Mouse (Mus musculus) heart, postnatal 36 days (tissue): ENCODE results near the gene Fbxo24. TPM values are rescaled to one million over a fixed set of nuclear protein-coding genes. Genes with fewer than 3 reads are reported as not detected.

ENCODE experiments used
- DNase-seq, 2 experiments: peaks; one replicate each; pipeline ENCODE4 v3.0.0; 2021 to 2022
- intact Hi-C: fragments of 180-260 bp; cut with DNase I; formaldehyde crosslinking; loops from one replicate; pipeline ENCODE4 v1.15.1; 2025
- total RNA-seq, 2 experiments: library from RNA; stranded (reverse); gene quantifications; 2 replicates each; pipeline ENCODE4 v1.2.3; 2021

The Fbxo24 gene
- total RNA-seq, 2 experiments from 2014 or later = 0.16 to 0.31 TPM

DNA sequence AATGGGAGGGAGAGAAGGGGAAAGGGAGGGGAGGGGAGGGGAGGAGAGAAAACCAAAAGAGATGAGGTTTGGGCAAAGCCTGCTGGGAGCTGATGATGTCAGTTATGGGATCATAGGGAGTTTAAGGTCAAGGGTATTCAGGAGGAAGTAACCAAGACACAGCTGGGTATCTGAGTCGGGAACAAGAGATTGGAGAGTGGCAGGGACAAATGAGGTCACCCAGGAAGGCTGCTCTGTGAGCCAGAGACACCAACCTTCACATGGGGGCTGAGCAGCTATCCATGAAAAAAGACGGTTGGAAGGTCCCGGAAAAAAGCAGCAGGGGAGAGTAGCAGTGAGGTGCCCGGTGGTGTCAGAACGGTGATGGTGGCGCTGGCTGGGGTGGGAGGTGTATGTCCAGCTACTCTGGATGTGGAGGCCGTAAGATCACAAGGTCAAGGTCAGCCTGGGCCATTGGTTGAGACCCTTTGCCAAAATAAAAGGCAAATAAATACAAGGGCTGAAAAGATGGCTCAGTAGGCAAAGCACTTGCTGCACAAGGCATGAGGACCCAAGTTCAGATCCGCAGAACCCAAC is 60.5 kb downstream of the Fbxo24 start:
- no peak for DNase-seq
- intact Hi-C loops = no loop called here

DNA sequence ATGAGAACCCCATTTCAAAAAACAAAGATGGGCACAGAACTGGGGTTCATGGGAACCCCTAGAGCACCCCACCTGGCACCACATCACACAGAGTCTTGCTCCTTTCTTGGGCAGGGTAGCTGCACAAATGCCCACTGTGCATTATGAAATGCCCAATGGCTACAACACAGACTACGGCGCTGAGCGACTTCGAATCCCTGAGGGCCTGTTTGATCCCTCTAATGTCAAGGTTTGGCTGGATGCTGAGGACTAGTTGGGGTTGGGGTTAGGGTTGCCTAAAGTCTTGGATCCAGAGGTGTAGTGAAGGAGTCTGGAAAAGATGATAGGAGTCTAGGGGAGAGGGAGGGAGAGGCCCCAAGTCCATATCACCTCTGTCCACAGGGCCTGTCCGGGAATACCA is 62.4 kb downstream of the Fbxo24 start:
- no peak for DNase-seq
- intact Hi-C loops = no loop called here

DNA sequence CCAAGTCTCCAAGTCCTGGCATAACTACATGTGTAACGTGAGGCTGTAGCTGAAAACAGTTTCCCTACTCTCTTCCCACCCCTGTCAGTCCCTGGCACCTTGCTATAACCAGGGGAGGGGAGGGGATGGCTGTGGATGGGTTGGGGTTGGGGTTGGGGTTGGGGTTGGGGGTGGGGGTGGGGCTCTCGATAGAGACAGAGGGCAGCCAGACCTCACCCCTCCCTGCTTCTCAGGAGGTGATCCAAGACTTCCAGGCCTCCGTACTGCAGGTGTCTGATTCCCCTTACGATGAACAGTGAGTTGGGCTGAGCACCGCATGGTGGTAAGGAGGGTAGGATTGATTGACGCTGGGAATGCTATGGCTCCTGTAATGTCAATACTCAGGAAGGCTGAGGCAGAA is 63.1 kb downstream of the Fbxo24 start:
- DNase-seq = no peak
- intact Hi-C loops = no loop called here

DNA sequence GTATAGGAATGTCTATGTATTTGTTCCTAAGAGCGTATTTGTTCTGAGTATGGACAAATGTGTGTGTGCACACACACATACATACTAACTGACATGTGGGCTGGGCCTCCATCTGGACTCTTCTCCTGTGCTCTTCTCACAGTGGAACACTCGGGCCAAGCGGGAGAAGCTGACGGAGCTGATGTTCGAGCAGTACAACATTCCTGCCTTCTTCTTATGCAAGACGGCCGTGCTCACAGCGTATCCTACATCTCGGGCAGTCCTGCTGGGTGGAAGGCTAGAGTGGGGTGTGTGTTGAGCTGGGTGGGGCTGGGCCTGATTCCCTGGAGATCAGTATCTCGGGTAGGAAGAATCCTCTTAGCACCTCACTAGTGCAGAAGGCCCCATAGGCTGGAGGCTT is 65.8 kb downstream of the Fbxo24 start:
- no peak for DNase-seq
- intact Hi-C loops = no loop called here

Other genes starting within 250 kb of the Fbxo24 start
- gene Zan, start 151.9 kb downstream of the Fbxo24 start, total RNA-seq = not detected
- 10 to 100 TPM; 13.1 to 14.1 TPM for gene Pop7, start 126.5 kb downstream of the Fbxo24 start, total RNA-seq
- 10 to 100 TPM; 29.5 to 35.4 TPM for gene Gigyf1, start 110.5 kb downstream of the Fbxo24 start, total RNA-seq
- gene Epo, start 95.8 kb downstream of the Fbxo24 start, total RNA-seq = not detected
- 100 to 1,000 TPM; 245 to 248 TPM for gene Gnb2, start 95.5 kb downstream of the Fbxo24 start, total RNA-seq
- not detected for gene Actl6b, start 75.5 kb downstream of the Fbxo24 start, total RNA-seq
- gene Tfr2, start 59.2 kb downstream of the Fbxo24 start, total RNA-seq = not detected
- 10 to 100 TPM; 16.5 to 16.8 TPM for gene Mospd3, start 27.9 kb downstream of the Fbxo24 start, total RNA-seq
- 10 to 100 TPM; 58.1 to 65.1 TPM for gene Pcolce, start 15.2 kb downstream of the Fbxo24 start, total RNA-seq
- gene Lrch4, start 119 bp upstream of the Fbxo24 start, total RNA-seq = 10 to 100 TPM; 18.4 to 20.5 TPM
- 1 to 10 TPM; 3.9 to 4.9 TPM for gene Gm20605, start 173 bp upstream of the Fbxo24 start, total RNA-seq
- 1 to 10 TPM; 1.2 to 1.7 TPM for gene Sap25, start 12.3 kb upstream of the Fbxo24 start, total RNA-seq
- under 1 TPM; 0.14 to 0.75 TPM for gene Irs3, start 16.7 kb upstream of the Fbxo24 start, total RNA-seq
- 10 to 100 TPM; 11.6 to 18.3 TPM for gene Agfg2, start 55.7 kb upstream of the Fbxo24 start, total RNA-seq
- 1 to 10 TPM in 1 of 2 experiments, under 1 TPM in 1; 0.81 to 1.1 TPM for gene Nyap1, start 112.6 kb upstream of the Fbxo24 start, total RNA-seq
- 100 to 1,000 TPM; 260 to 268 TPM for gene Tsc22d4, start 116.7 kb upstream of the Fbxo24 start, total RNA-seq
- gene Ppp1r35, start 149.8 kb upstream of the Fbxo24 start, total RNA-seq = 10 to 100 TPM; 10.7 to 12.3 TPM
- 10 to 100 TPM; 25.6 to 35.3 TPM for gene Mepce, start 158.7 kb upstream of the Fbxo24 start, total RNA-seq
- under 1 TPM; 0.36 to 0.49 TPM for gene Zcwpw1, start 158.8 kb upstream of the Fbxo24 start, total RNA-seq
- 1 to 10 TPM; 3.2 TPM for gene Pilra, start 207.3 kb upstream of the Fbxo24 start, total RNA-seq
- 1 to 10 TPM; 1.1 to 1.2 TPM for gene Pilrb1, start 229.1 kb upstream of the Fbxo24 start, total RNA-seq
- gene Pilrb2, start 242.8 kb upstream of the Fbxo24 start, total RNA-seq = 1 to 10 TPM in 1 of 2 experiments, under 1 TPM in 1; 0.80 to 1.0 TPM